Mouse (Mus musculus): ENCODE results near the gene Accs. TPM values are rescaled to one million over a fixed set of nuclear protein-coding genes. Genes with fewer than 3 reads are reported as not detected.

Gene Accs
- polyA plus RNA-seq (2016; fragmentation: Nextera tagmentation; extraction: Ambion mirVana): 7.8 and 8.3 TPM in 2 replicates

DNA sequence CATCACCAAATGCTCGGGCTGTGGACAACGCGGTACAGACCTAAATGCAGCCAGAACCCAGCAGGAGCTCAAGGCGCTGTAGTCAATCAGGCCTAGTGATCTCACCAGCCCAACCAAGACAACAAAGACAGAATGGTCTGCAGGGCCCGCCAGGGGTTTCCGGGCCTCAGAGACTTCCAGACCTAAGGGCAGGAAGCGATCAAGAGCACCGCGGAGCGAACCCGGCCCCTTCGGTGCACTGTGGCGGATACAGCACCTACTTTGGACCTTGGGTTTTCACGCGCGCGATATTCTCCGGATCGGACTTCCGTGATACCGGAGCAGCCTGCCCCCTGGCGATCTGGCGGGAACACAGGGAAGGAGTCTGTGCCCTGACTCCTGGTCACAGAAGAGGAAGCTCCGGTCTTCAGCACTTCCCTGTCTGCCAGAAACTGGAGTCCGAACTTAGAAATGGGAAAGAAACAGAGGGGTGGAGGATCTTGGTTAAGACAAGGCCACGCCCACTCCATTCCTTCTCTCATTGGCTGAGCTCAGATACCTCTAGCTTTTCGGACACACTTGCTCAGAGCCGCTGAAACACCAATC lies at the start of gene Accs:
Gene Accs, minus strand, starts transcription at position 439 of the 585 bp plus-strand sequence.
- peak; percentile 88 for ATAC-seq (ENCODE audit: low FRiP score)
- Histone ChIP-seq H3K9ac (peak within 1 kb of the TSS; percentile 82), H3K4me2 (peak within 1 kb of the TSS; percentile 63), H3K36me3 (replicated peaks) (peaks cover 14% of the 10 kb centered on the region), H3K4me3 (replicated peaks) (peak within 1 kb of the TSS; percentile 70), H3K27me3 (peaks cover 11% of the 10 kb centered on the region; the same call in 1 of the 2 replicates), H3K4me1 (peaks cover 14% of the 10 kb centered on the region), H3K27ac (peak within 1 kb of the TSS; percentile 81), H3K9me3 (no peaks in the 10 kb centered on the region)
- WGBS: under 1% methylated on average over 28 of the region's 28 CpGs

DNA sequence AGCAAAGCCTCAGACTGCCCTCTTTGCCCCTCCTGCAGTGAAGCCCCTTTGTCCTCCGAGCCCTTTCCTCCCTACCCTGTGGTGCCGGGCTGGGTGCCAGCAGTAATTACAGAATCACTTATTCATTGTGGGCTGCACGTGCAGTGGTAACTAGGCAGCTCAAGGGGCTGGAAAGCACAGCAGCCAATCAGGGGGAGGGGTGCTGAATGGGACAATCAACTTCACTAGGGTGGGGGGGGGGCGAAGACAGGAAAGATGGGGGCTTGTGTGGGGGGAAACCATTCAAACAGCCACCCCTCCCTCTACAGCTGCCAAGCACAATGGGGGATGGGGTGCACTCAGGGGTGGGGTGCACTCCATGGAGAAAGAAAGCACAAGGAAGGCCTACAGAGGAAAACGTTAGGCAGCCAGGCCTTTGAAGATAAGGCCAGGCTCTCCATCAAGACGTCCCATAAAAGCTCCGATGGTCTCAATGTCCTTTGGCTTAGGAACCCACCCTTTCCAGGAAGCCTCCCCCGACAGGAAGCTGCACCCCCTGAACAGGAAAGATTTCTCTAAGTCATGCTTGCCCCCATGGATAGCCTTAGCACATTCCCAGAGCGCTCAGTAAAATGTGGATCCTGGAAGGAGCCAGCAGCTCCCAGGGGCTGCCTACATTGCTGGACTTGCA lies 42.0 kb upstream of the Accs start:
- no peaks in the 10 kb centered on the region for H3K27me3 ChIP-seq
- H3K36me3 ChIP-seq (replicated peaks): no peaks in the 10 kb centered on the region
- WGBS: 8% methylated on average over 9 of the region's 9 CpGs
- ATAC-seq (ENCODE audit: low FRiP score): peak; percentile 97
- H3K9ac ChIP-seq: no peak overlapping the region
- no peak overlapping the region for H3K4me2 ChIP-seq
- H3K27ac ChIP-seq: peak overlapping the region; percentile 96
- H3K9me3 ChIP-seq: no peaks in the 10 kb centered on the region
- no peak overlapping the region for H3K4me3 ChIP-seq (replicated peaks)
- H3K4me1 ChIP-seq: peaks cover 33% of the 10 kb centered on the region

- 80% methylated on average over 8 of the region's 8 CpGs for WGBS
- no peak overlapping the region for H3K4me3 ChIP-seq (replicated peaks)
- no peak for ATAC-seq (ENCODE audit: low FRiP score)
- H3K9me3 ChIP-seq: no peaks in the 10 kb centered on the region
- H3K27ac ChIP-seq: peak overlapping the region; percentile 96
- H3K27me3 ChIP-seq: no peaks in the 10 kb centered on the region
- no peaks in the 10 kb centered on the region for H3K36me3 ChIP-seq (replicated peaks)
- no peak overlapping the region for H3K4me2 ChIP-seq
- H3K9ac ChIP-seq: no peak overlapping the region
- peaks cover 33% of the 10 kb centered on the region for H3K4me1 ChIP-seq
Observed at GRCm38 (mm10) chr2:93890143-93890542, 40.4 kb upstream of the Accs start.

DNA sequence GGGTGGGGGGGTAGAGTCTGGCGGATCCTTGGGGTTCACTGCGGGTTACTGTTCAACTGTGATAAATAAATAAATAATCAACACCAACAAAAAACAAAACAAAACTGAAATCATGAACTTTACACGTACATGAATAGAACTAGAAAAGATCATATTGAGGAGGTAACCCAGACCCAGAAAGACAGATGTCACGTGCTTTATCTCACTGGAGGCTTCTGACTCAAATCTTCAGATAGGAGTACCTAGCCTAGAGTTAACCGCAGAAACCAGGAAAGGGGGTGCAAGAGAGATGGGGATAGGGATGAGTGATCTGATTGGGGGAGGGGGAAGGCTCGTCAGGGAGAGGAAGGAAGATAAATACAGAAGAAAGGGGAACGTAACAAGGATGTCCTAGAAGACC lies 39.3 kb upstream of the Accs start:
- no peak overlapping the region for H3K4me3 ChIP-seq (replicated peaks)
- H3K36me3 ChIP-seq (replicated peaks): no peaks in the 10 kb centered on the region
- no peak overlapping the region for H3K4me2 ChIP-seq
- no peak overlapping the region for H3K27ac ChIP-seq
- H3K9ac ChIP-seq: no peak overlapping the region
- H3K9me3 ChIP-seq: no peaks in the 10 kb centered on the region
- no peak for ATAC-seq (ENCODE audit: low FRiP score)
- H3K27me3 ChIP-seq: no peaks in the 10 kb centered on the region
- H3K4me1 ChIP-seq: peaks cover 33% of the 10 kb centered on the region
- WGBS: 88% methylated on average over 7 of the region's 7 CpGs

DNA sequence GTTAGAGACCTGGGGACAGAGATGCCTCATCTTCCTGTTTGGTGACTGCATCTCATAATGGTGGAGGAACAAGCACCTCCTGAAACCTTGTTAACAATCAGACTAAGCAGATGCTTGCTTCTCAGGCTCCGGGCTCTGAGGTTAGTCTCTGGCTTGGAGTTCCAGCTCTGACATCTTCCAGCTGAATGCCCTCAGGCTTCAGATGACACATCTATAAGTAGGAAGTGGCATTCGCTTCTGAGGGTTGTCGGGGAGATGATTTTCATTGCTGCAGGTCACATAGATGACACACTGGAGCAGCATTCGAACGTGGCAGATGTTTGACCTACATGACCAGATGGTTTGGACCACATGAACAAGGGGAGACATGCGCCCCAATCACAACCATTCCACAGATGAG lies 38.6 kb upstream of the Accs start:
- no peak for ATAC-seq (ENCODE audit: low FRiP score)
- 95% methylated on average over 6 of the region's 6 CpGs for WGBS

DNA sequence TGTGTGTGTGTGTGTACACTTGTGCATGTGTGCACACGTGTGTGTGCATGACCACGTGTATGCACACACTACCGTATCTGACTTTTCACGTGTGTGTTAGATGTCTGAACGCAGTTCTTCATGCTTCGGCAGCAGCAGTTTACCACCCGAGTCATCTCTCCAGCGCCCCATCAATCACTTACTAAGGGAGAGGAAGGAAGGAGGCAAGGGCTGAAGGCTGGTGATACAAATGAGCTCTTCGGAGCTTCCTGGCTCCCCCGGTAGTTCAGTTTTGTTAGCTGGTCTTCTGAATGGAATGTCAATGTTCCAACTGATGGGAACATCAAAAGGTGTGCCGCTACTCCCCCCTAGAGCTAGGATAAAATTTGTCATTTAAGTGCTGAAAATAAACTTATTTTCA lies 37.5 kb upstream of the Accs start:
- peaks cover 23% of the 10 kb centered on the region for H3K4me1 ChIP-seq
- no peaks in the 10 kb centered on the region for H3K36me3 ChIP-seq (replicated peaks)
- H3K4me2 ChIP-seq: no peak overlapping the region
- 88% methylated on average over 11 of the region's 11 CpGs for WGBS
- no peaks in the 10 kb centered on the region for H3K9me3 ChIP-seq
- H3K27me3 ChIP-seq: no peaks in the 10 kb centered on the region
- no peak for ATAC-seq (ENCODE audit: low FRiP score)
- H3K27ac ChIP-seq: no peak overlapping the region
- no peak overlapping the region for H3K4me3 ChIP-seq (replicated peaks)
- H3K9ac ChIP-seq: no peak overlapping the region

More for the DNA sequence above, 38.6 kb upstream of the Accs start:
- Histone ChIP-seq H3K9ac (no peak overlapping the region), H3K27me3 (no peaks in the 10 kb centered on the region), H3K4me1 (peaks cover 30% of the 10 kb centered on the region), H3K9me3 (no peaks in the 10 kb centered on the region), H3K4me2 (no peak overlapping the region), H3K27ac (no peak overlapping the region), H3K4me3 (replicated peaks) (no peak overlapping the region), H3K36me3 (replicated peaks) (no peaks in the 10 kb centered on the region)

DNA sequence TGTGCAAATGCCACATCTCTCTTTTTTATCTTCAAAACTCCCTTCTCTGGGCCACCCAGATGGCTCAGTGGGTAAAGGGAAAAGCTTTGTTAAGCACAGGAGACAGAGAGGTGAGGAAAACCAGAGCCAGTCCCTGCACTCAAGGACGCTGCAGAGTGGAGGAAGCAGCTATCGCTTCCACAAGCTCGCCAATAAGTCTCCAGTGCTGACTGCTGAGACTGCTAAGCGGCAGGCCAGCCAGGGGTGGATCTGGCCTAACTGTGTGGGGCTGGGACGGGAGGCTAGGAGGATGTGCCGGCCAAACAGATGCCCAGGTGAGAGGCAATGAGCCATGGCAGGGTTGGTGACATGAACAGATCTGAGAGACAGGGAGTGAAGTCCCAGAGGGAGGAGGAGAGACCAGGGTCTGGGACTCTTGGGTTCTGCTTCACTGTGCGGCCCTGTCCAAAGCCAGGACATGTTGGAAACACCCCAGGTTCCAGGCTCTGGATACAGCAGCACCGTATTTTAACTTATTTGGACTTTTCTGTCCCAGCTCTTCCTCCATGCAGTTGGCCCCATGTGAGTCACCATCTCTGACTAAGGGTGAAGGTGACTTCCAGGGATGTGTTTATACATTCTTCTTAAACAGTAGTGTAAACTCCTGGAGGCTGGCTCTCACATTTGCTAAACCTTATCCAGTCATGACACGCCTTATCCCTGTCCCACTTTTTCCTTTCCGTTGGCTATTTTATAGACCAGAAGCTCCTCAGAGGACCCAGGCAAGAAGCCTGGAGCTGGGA lies 36.5 kb upstream of the Accs start:
- no peak overlapping the region for H3K4me2 ChIP-seq
- ATAC-seq (ENCODE audit: low FRiP score): no peak
- H3K9ac ChIP-seq: no peak overlapping the region
- WGBS: 73% methylated on average over 10 of the region's 10 CpGs
- H3K4me1 ChIP-seq: peaks cover 12% of the 10 kb centered on the region
- H3K4me3 ChIP-seq (replicated peaks): no peak overlapping the region
- H3K27ac ChIP-seq: no peak overlapping the region
- H3K27me3 ChIP-seq: no peaks in the 10 kb centered on the region
- H3K36me3 ChIP-seq (replicated peaks): no peaks in the 10 kb centered on the region
- no peaks in the 10 kb centered on the region for H3K9me3 ChIP-seq

DNA sequence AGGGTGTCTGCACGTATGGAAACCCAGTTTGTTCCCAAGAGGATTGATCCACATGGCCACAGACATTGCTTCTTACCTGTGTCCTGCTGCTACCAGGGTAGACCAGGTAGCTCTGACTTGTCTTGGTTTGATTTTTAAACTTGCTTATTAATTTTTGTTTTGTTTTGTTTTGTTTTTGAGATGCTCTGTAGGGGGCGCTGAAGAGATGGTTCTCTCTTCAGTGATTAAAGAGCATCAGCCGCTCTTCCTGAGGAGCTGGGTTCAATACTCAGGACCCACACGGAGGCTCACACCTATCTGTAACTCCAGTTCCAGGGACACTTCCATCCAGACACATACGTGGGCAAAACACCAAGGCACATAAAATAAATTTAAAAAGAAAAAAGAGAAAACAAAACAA lies 33.3 kb upstream of the Accs start:
- ATAC-seq (ENCODE audit: low FRiP score): no peak
- Histone ChIP-seq H3K4me3 (replicated peaks) (no peak overlapping the region), H3K4me1 (no peaks in the 10 kb centered on the region; the same call in 1 of the 2 replicates), H3K27me3 (no peaks in the 10 kb centered on the region), H3K4me2 (no peak overlapping the region), H3K36me3 (replicated peaks) (no peaks in the 10 kb centered on the region), H3K27ac (no peak overlapping the region), H3K9me3 (no peaks in the 10 kb centered on the region), H3K9ac (no peak overlapping the region)
- WGBS: 55% methylated on average over 5 of the region's 5 CpGs

- H3K36me3 ChIP-seq (replicated peaks): no peaks in the 10 kb centered on the region
- H3K27me3 ChIP-seq: no peaks in the 10 kb centered on the region
- no peak overlapping the region for H3K4me3 ChIP-seq (replicated peaks)
- H3K9ac ChIP-seq: no peak overlapping the region
- no peak overlapping the region for H3K4me2 ChIP-seq
- H3K27ac ChIP-seq: no peak overlapping the region
- H3K9me3 ChIP-seq: no peaks in the 10 kb centered on the region
- WGBS: 88% methylated on average over 9 of the region's 9 CpGs
- no peaks in the 10 kb centered on the region; the same call in 1 of the 2 replicates for H3K4me1 ChIP-seq
- no peak for ATAC-seq (ENCODE audit: low FRiP score)
Observed at GRCm38 (mm10) chr2:93881640-93882367, 32.1 kb upstream of the Accs start.

GRCm38 (mm10) chr2:93880981-93881380 lies 31.2 kb upstream of the Accs start:
- ATAC-seq (ENCODE audit: low FRiP score): no peak
- H3K4me1 ChIP-seq: no peaks in the 10 kb centered on the region; the same call in 1 of the 2 replicates
- no peak overlapping the region for H3K4me2 ChIP-seq
- WGBS: 90% methylated on average over 3 of the region's 3 CpGs
- no peaks in the 10 kb centered on the region for H3K27me3 ChIP-seq
- H3K36me3 ChIP-seq (replicated peaks): no peaks in the 10 kb centered on the region
- H3K4me3 ChIP-seq (replicated peaks): no peak overlapping the region
- no peak overlapping the region for H3K9ac ChIP-seq
- no peaks in the 10 kb centered on the region for H3K9me3 ChIP-seq
- H3K27ac ChIP-seq: no peak overlapping the region

GRCm38 (mm10) chr2:93880450-93880849 lies 30.7 kb upstream of the Accs start:
- no peak overlapping the region for H3K27ac ChIP-seq
- no peak overlapping the region for H3K4me2 ChIP-seq
- WGBS: 74% methylated on average over 8 of the region's 8 CpGs
- no peaks in the 10 kb centered on the region for H3K9me3 ChIP-seq
- no peak overlapping the region for H3K4me3 ChIP-seq (replicated peaks)
- no peak for ATAC-seq (ENCODE audit: low FRiP score)
- H3K9ac ChIP-seq: no peak overlapping the region
- H3K36me3 ChIP-seq (replicated peaks): no peaks in the 10 kb centered on the region
- H3K4me1 ChIP-seq: no peaks in the 10 kb centered on the region; the same call in 1 of the 2 replicates
- no peaks in the 10 kb centered on the region for H3K27me3 ChIP-seq

DNA sequence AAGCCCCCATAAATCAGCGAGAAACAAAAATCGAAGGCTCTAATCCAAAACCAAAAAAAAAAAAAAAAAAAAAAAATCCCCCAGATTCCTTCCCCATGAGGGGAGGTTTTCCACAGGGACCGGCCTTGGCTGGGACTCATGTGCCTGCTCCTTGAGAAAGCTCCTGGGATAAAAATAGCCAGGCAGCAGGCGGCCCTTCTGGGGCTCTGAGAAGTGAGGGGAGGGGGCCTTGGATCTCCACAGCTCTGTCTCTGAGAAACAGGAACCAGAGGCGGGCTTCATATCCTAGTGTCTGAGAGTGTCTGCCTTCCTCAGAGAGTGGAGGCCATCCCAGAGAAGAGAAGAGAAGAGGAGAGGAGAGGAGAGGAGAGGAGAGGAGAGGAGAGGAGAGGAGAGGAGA lies 27.3 kb upstream of the Accs start:
- no peak overlapping the region for H3K9ac ChIP-seq
- no peaks in the 10 kb centered on the region for H3K9me3 ChIP-seq
- 69% methylated on average over 5 of the region's 5 CpGs for WGBS
- H3K36me3 ChIP-seq (replicated peaks): no peaks in the 10 kb centered on the region
- no peak overlapping the region for H3K4me3 ChIP-seq (replicated peaks)
- no peak for ATAC-seq (ENCODE audit: low FRiP score)
- H3K4me2 ChIP-seq: no peak overlapping the region
- no peak overlapping the region for H3K27ac ChIP-seq
- no peaks in the 10 kb centered on the region for H3K27me3 ChIP-seq
- peaks cover 14% of the 10 kb centered on the region for H3K4me1 ChIP-seq
